Mouse (Mus musculus) activated CD4-positive, CD25-positive, alpha-beta regulatory T cell, adult 9 weeks (primary cell): ENCODE data around the gene Suv39h1. TPM values are rescaled to one million over a fixed set of nuclear protein-coding genes. Genes with fewer than 3 reads are reported as not detected.

Experiments used
- polyA plus RNA-seq: library from polyadenylated mRNA; unstranded; fragments of 100-300 nt; shearing (Covaris generic); gene quantifications from one replicate; pipeline ENCODE4 v1.2.1, GENCODE M21; 2017

Gene Suv39h1
- 27.3 TPM for polyA plus RNA-seq

DNA sequence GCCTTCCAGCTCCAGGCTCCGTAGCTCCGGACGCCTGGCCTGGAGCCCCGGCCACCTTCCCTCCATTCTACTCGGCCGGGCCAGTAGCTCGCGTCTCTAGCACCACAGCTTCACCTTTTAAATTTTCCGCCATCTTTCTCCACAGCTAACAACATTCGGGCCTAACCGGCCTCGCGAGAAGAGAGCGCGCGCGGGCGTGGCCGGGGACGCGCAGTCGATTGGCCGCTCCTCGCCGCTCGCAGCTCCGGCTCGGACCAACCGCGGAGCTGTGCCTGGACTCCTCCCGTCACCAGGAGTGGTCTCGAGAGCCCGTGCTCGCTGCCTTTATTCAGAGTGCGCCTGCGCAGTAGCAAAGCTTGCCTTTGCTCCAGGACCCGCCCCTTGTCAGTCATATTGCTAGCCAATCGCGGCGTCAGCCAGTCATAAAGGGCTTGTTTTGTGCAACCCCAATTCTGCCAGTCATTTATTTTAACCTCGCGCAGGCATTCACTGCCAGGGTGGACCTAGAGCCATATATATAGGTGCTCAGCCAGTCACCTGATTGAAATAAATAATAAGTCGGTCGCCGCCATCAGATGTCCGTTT is at the start of gene Suv39h1:
Gene Suv39h1, minus strand, starts transcription at position 331 of the 585 bp plus-strand sequence.

DNA sequence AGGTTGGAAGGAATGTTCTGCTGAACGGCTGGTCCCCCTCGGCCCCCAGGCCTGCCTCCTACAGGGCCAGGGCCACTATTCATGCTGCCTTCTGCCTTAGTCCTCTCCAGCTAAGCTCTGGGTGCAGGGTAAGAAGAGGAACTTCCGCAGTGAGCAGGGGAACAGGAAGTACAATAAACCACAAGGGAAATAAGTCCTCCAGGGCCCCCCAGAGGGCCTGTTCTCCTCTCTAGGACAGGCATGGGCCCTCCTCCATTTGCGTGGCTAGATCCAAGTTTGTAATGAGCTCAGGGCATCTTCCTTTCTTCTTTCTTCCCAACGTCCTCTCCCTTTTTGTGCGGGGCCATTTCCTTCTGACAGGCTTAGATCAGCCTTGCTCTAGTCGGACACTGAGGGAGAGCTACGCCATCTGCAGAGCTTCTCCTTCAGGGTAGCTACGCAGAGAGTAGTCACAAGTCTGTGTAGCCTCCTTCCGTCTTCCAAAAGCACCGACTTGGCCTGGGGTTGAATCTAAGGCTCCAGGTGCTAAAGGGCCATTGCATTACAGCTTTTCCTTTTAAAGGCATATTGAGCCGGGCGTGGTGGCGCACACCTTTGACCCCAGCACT is 15.9 kb upstream of the Suv39h1 start, which contains the start of gene Was:
Gene Was, minus strand, starts transcription at position 153 of the 608 bp plus-strand sequence.

DNA sequence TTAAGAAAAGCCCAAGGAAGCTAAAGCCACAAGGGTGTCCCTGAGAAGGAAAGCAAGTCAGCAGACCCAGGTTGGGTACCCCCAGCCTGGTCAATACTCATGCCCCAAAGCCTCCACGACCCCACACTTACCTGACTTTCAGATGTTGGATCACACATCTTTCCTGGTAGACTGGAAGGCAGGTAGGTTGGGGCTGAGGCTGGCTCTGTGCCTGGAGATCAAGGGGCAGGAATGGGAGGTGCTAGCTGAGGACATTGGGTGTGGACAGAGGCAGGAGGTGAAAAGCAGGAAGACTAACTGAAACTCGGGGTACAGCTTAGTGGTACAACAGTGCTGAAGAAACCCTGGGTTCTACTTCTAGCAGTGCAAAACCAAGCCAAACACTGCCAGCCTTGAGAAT is 56.3 kb downstream of the Suv39h1 start, which contains the start of gene Glod5:
Gene Glod5, minus strand, starts transcription at position 207 of the 400 bp plus-strand sequence.

Other genes with a start within 250 kb of the Suv39h1 start
- 16.6 TPM for gene Otud5, start 233.4 kb downstream of the Suv39h1 start, polyA plus RNA-seq
- 75.3 TPM for gene Pim2, start 196.5 kb downstream of the Suv39h1 start, polyA plus RNA-seq
- 41.7 TPM for gene Slc35a2, start 190.7 kb downstream of the Suv39h1 start, polyA plus RNA-seq
- 155 TPM for gene Pqbp1, start 175.5 kb downstream of the Suv39h1 start, polyA plus RNA-seq
- gene Timm17b, start 175.4 kb downstream of the Suv39h1 start, polyA plus RNA-seq: 154 TPM
- not detected for gene Gm10491, start 166.9 kb downstream of the Suv39h1 start, polyA plus RNA-seq
- not detected for gene Gm10490, start 165.2 kb downstream of the Suv39h1 start, polyA plus RNA-seq
- gene Pcsk1n, start 154.9 kb downstream of the Suv39h1 start, polyA plus RNA-seq: not detected
- not detected for gene Eras, start 146.2 kb downstream of the Suv39h1 start, polyA plus RNA-seq
- gene Hdac6, start 126.9 kb downstream of the Suv39h1 start, polyA plus RNA-seq: 21.6 TPM
- gene Gata1, start 96.7 kb downstream of the Suv39h1 start, polyA plus RNA-seq: 41.6 TPM
- not detected for gene Glod5, start 56.3 kb downstream of the Suv39h1 start, polyA plus RNA-seq
- 92.8 TPM for gene Was, start 15.7 kb upstream of the Suv39h1 start, polyA plus RNA-seq
- gene Wdr13, start 58.1 kb upstream of the Suv39h1 start, polyA plus RNA-seq: 33.2 TPM
- 443 TPM for gene Rbm3, start 71.1 kb upstream of the Suv39h1 start, polyA plus RNA-seq
- gene Tbc1d25, start 101.4 kb upstream of the Suv39h1 start, polyA plus RNA-seq: 15.6 TPM
- 187 TPM for gene Ebp, start 118.8 kb upstream of the Suv39h1 start, polyA plus RNA-seq
- not detected for gene Porcn, start 131.8 kb upstream of the Suv39h1 start, polyA plus RNA-seq
- 24.7 TPM for gene Ftsj1, start 177.6 kb upstream of the Suv39h1 start, polyA plus RNA-seq
- 0.64 TPM for gene Slc38a5, start 196.4 kb upstream of the Suv39h1 start, polyA plus RNA-seq